In genomic region chr2:124616746-124617145, GRCm38 (mm10) we compare ENCODE assay signal across 15 mouse cellular contexts.
DNase-seq lines count a peak whose midpoint lies in the region; ATAC-seq and TF ChIP-seq lines count a peak whose summit lies in the region.
"Had no signal": no experiment of that assay in that cellular context is flagged by ENCODE, and none has a peak within 500 bp of the region (broad histone marks: within the 10 kb centered on the region; RNA-seq: fewer than 3 reads in every experiment).

No protein-coding gene starts in this region.

- H3K4me1 ChIP-seq in limb, embryonic 13.5 days, result peaks cover 25% of the 10 kb centered on the region
- peaks cover 21% of the 10 kb centered on the region for H3K4me1 ChIP-seq in limb, embryonic 10.5 days
- H3K4me1 ChIP-seq in embryonic facial prominence, embryonic 13.5 days, result peaks cover 26% of the 10 kb centered on the region
- peaks cover 10% of the 10 kb centered on the region; the same call in 1 of the 2 replicates for H3K4me1 ChIP-seq in limb, embryonic 14.5 days (ENCODE audit: control insufficient read depth, insufficient read depth, low read length)
- peaks cover 22% of the 10 kb centered on the region for H3K4me1 ChIP-seq in forebrain, embryonic 10.5 days
- peaks cover 23% of the 10 kb centered on the region for H3K4me1 ChIP-seq in midbrain, embryonic 13.5 days (replicated peaks)

- WGBS in limb, embryonic 13.5 days, result 28% methylated on average over 4 of the region's 4 CpGs
- WGBS in limb, embryonic 10.5 days, result 62% methylated on average over 4 of the region's 4 CpGs
- WGBS in embryonic facial prominence, embryonic 13.5 days, result 49% methylated on average over 4 of the region's 4 CpGs
- WGBS in limb, embryonic 14.5 days, result 26% methylated on average over 4 of the region's 4 CpGs
- WGBS in forebrain, embryonic 10.5 days, result 73% methylated on average over 4 of the region's 4 CpGs
- 73% methylated on average over 4 of the region's 4 CpGs for WGBS in midbrain, embryonic 13.5 days

- ATAC-seq in limb, embryonic 13.5 days (ENCODE audit: low FRiP score, low read depth), result 0 out of 2 replicates have a peak, but pooled peaks have one; percentile 25
- 0 out of 2 replicates have a peak, but pooled peaks have one; percentile 43 for ATAC-seq in embryonic facial prominence, embryonic 13.5 days (ENCODE audit: insufficient number of reproducible peaks, insufficient read depth, low FRiP score, low TSS enrichment, low read depth)
- ATAC-seq in limb, embryonic 14.5 days (ENCODE audit: low FRiP score, low read depth), result no peak
- ATAC-seq in midbrain, embryonic 13.5 days, result no peak
- ATAC-seq: activated CD4-positive, CD25-positive, alpha-beta regulatory T cell, adult 4 months had no signal

- peaks cover 50% of the 10 kb centered on the region for H3K27me3 ChIP-seq in limb, embryonic 13.5 days
- H3K27me3 ChIP-seq in limb, embryonic 10.5 days (ENCODE audit: low read depth, poor library complexity, severe bottlenecking), result peaks cover 14% of the 10 kb centered on the region; the same call in 1 of the 2 replicates
- no peaks in the 10 kb centered on the region; the same call in 1 of the 2 replicates for H3K27me3 ChIP-seq in embryonic facial prominence, embryonic 13.5 days
- H3K27me3 ChIP-seq in limb, embryonic 14.5 days (ENCODE audit: control insufficient read depth, insufficient read depth, low read length), result 0 out of 2 replicates have a peak, but pooled peaks cover 3% of the 10 kb centered on the region
- H3K27me3 ChIP-seq in forebrain, embryonic 10.5 days (ENCODE audit: poor library complexity, severe bottlenecking), result peaks cover 17% of the 10 kb centered on the region
- H3K27me3 ChIP-seq in midbrain, embryonic 13.5 days, result peaks cover 5% of the 10 kb centered on the region
- H3K27me3 ChIP-seq: hindbrain, embryonic 15.5 days; stomach, embryonic 15.5 days had no signal

- no peaks in the 10 kb centered on the region for H3K9me3 ChIP-seq in limb, embryonic 13.5 days
- H3K9me3 ChIP-seq in limb, embryonic 10.5 days (replicated peaks), result no peaks in the 10 kb centered on the region
- no peaks in the 10 kb centered on the region for H3K9me3 ChIP-seq in embryonic facial prominence, embryonic 13.5 days
- no peaks in the 10 kb centered on the region for H3K9me3 ChIP-seq in limb, embryonic 14.5 days (ENCODE audit: control insufficient read depth, low read length)
- H3K9me3 ChIP-seq in forebrain, embryonic 10.5 days, result no peaks in the 10 kb centered on the region
- H3K9me3 ChIP-seq in midbrain, embryonic 13.5 days, result no peaks in the 10 kb centered on the region
- H3K9me3 ChIP-seq: hindbrain, embryonic 15.5 days; stomach, embryonic 15.5 days had no signal

- intact Hi-C loops in heart, postnatal 25 days (cut with DNase I), result no loop called here

- H3K27ac ChIP-seq in limb, embryonic 13.5 days, result no peak overlapping the region
- no peak overlapping the region for H3K27ac ChIP-seq in limb, embryonic 10.5 days
- H3K27ac ChIP-seq in embryonic facial prominence, embryonic 13.5 days, result no peak overlapping the region
- no peak overlapping the region for H3K27ac ChIP-seq in limb, embryonic 14.5 days (replicated peaks; ENCODE audit: low read depth, low read length)
- H3K27ac ChIP-seq in forebrain, embryonic 10.5 days, result no peak overlapping the region
- H3K27ac ChIP-seq in midbrain, embryonic 13.5 days, result no peak overlapping the region
- H3K27ac ChIP-seq: hindbrain, embryonic 15.5 days; layer of hippocampus, adult 2 months; stomach, embryonic 15.5 days had no signal

- no peak overlapping the region for H3K4me2 ChIP-seq in limb, embryonic 13.5 days (replicated peaks)
- no peak overlapping the region for H3K4me2 ChIP-seq in embryonic facial prominence, embryonic 13.5 days
- no peak overlapping the region for H3K4me2 ChIP-seq in limb, embryonic 14.5 days (replicated peaks; ENCODE audit: low read depth, low read length, severe bottlenecking)
- no peak overlapping the region for H3K4me2 ChIP-seq in midbrain, embryonic 13.5 days (replicated peaks)
- H3K4me2 ChIP-seq: stomach, embryonic 15.5 days had no signal

- TF ChIP-seq POLR2A in limb, embryonic 14.5 days (IDR thresholded peaks at IDR 0.05; ENCODE audit: borderline replicate concordance, extremely low read depth, insufficient read depth, insufficient read length), result no peak

- DNase-seq in heart, adult 11 months, result peak; percentile 90
- no peak for DNase-seq in heart, postnatal 25 days (ENCODE audit: low spot score)
- DNase-seq in limb, embryonic 10.5 days (ENCODE audit: low spot score), result no peak
- peak; percentile 29 for DNase-seq in limb, embryonic 14.5 days (ENCODE audit: low spot score)
- DNase-seq in forebrain, embryonic 10.5 days (ENCODE audit: extremely low spot score, low spot score), result no peak
- DNase-seq: B cell, adult 2 months; midbrain, embryonic 14.5 days; right cerebral cortex, postnatal 25 days had no signal

- no peak overlapping the region for H3K4me3 ChIP-seq in limb, embryonic 13.5 days
- H3K4me3 ChIP-seq in limb, embryonic 10.5 days, result no peak overlapping the region
- no peak overlapping the region for H3K4me3 ChIP-seq in embryonic facial prominence, embryonic 13.5 days
- no peak overlapping the region for H3K4me3 ChIP-seq in limb, embryonic 14.5 days (replicated peaks; ENCODE audit: low read length)
- H3K4me3 ChIP-seq in forebrain, embryonic 10.5 days, result no peak overlapping the region
- no peak overlapping the region for H3K4me3 ChIP-seq in midbrain, embryonic 13.5 days (replicated peaks)
- H3K4me3 ChIP-seq: hindbrain, embryonic 15.5 days; stomach, embryonic 15.5 days had no signal

- H3K36me3 ChIP-seq in limb, embryonic 13.5 days, result no peaks in the 10 kb centered on the region
- no peaks in the 10 kb centered on the region for H3K36me3 ChIP-seq in limb, embryonic 10.5 days
- no peaks in the 10 kb centered on the region for H3K36me3 ChIP-seq in embryonic facial prominence, embryonic 13.5 days
- H3K36me3 ChIP-seq in limb, embryonic 14.5 days (ENCODE audit: control insufficient read depth, insufficient read depth, low read length), result no peaks in the 10 kb centered on the region
- H3K36me3 ChIP-seq in forebrain, embryonic 10.5 days (replicated peaks), result no peaks in the 10 kb centered on the region
- no peaks in the 10 kb centered on the region for H3K36me3 ChIP-seq in midbrain, embryonic 13.5 days
- H3K36me3 ChIP-seq: hindbrain, embryonic 15.5 days; stomach, embryonic 15.5 days had no signal

- no peak overlapping the region for H3K9ac ChIP-seq in limb, embryonic 13.5 days
- H3K9ac ChIP-seq in embryonic facial prominence, embryonic 13.5 days, result no peak overlapping the region
- H3K9ac ChIP-seq in limb, embryonic 14.5 days (ENCODE audit: low read depth, low read length, severe bottlenecking), result no peak overlapping the region
- H3K9ac ChIP-seq in midbrain, embryonic 13.5 days (replicated peaks), result no peak overlapping the region
- H3K9ac ChIP-seq: hindbrain, embryonic 15.5 days; stomach, embryonic 15.5 days had no signal

Comparison
In these comparisons a context has a peak if more than half of its experiments do, and no peak if none do; other contexts are left out.
1. DNase-seq: peak in heart, adult 11 months (single experiment) and limb, embryonic 14.5 days (single experiment); none in heart, postnatal 25 days (single experiment), limb, embryonic 10.5 days (single experiment) and forebrain, embryonic 10.5 days (single experiment).
2. ATAC-seq: peak in limb, embryonic 13.5 days (single experiment) and embryonic facial prominence, embryonic 13.5 days (single experiment); none in limb, embryonic 14.5 days (single experiment) and midbrain, embryonic 13.5 days (single experiment).